Mouse (Mus musculus): ENCODE data around the gene Apba2.
A peak's percentile ranks its signal among the peaks of the same experiment; 100 is the strongest.

Apba2 gene

GRCm38 (mm10) chr7:64586571-64586970, 85.1 kb downstream of the Apba2 start:
- no peak for DNase-seq (ENCODE audit: low spot score in 2 of 2)

DNA sequence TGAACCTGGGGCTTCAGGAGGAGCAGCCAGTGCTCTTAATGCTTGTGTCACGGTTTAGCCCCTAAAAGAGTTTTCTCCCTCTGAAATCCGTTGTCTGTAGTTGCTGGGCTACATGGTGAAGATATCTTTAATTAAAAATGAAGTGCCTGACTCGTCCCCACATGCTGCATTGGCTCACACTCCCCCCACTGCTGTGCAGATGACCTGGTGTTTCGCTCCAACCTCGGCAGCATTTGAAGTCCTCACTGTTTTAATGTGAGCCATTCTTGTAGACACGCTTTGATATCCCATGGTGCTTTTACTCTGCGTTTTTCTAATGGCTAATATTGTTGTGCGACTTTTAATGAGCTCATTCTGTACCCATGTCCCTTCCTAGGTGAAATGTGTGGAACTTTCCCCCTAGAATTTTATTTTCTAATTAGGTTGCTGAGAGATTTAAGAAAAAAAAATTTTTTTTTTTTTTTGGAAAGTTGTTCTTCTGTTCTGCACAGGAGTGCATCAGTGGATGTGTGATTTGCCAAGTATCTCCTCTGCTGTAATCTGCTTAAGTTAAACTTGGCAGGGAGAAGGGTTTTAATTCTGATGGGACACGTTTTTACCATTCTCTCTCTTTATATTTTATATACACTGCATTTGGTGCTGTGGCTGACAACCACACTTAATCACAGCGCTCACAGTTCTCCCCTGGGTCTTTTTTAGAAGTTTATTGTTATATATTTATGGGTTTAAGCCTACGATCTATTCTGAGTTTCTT, 87.3 kb downstream of the Apba2 start:
- DNase-seq (ENCODE audit: low spot score in 2 of 2): no peak

- peak in 1 of 2 experiments; percentile 2 for DNase-seq (ENCODE audit: low spot score in 2 of 2)
These were observed 93.8 kb downstream of the Apba2 start for GRCm38 (mm10) chr7:64595256-64595655.

- no peak for DNase-seq (ENCODE audit: low spot score in 2 of 2)
These were observed 95.1 kb downstream of the Apba2 start for GRCm38 (mm10) chr7:64596652-64597051.

DNA sequence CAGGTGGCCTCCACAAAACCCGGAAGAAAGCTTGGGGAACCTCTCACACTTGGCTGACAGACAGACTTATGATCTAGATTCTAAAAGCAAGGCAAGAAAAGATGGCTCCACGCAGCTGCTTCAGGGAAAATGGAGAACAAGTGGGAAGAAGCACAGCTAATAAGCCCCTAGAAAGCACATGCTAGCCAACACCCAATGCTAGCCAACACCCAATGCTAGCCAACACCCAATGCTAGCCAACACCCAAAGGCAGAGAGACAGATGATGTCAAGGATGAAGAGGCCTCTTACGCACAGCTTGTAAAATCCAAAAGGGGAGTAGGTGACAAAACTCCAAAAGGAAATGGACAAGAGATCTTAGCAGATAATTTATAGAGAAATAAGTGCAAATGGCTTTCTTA, 108.4 kb downstream of the Apba2 start:
- DNase-seq (ENCODE audit: low spot score in 2 of 2): no peak

- no peak for DNase-seq (ENCODE audit: low spot score in 2 of 2)
These were observed 109.4 kb downstream of the Apba2 start for GRCm38 (mm10) chr7:64610875-64611274.

DNA sequence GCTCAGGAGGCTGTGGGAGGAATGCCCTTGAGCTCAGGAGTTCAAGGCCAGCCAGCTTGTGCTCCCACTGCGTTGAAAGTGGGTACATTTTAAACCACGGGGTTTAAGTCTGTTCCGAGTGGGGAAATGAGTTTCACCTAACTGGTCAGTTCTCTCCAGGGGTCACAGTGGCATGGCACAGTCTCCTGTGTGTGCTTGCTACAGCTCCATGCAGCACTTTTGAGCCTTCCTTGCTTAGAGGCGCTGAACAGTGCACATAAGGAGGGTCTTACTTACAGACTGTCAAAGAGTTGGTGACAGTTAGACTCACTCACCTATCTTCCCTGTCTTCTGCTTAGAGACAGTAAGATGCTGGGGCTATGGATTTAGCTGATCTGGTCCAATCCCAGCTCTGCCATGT, 117.8 kb downstream of the Apba2 start:
- no peak for DNase-seq (ENCODE audit: low spot score in 2 of 2)

DNA sequence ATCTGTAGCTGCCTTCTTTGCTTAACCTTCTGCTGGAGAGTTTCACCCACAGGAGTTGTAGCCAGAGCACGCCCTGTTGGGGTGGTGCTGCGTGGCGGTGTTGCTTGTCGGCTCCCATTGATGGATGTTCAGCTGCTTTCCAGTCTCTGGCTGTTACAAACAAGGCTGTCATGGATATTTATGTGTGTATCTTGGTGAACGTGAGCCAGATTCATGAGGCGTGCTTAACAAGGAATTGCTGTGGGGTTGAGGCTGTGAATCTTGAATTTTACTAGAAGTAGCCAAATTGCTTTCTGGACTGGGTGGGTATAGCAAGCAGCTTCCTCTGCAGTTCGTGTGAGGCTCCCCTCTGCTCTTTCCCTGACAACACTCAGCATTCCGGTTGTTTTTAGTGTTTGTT, 125.0 kb downstream of the Apba2 start:
- no peak for DNase-seq (ENCODE audit: low spot score in 2 of 2)

DNA sequence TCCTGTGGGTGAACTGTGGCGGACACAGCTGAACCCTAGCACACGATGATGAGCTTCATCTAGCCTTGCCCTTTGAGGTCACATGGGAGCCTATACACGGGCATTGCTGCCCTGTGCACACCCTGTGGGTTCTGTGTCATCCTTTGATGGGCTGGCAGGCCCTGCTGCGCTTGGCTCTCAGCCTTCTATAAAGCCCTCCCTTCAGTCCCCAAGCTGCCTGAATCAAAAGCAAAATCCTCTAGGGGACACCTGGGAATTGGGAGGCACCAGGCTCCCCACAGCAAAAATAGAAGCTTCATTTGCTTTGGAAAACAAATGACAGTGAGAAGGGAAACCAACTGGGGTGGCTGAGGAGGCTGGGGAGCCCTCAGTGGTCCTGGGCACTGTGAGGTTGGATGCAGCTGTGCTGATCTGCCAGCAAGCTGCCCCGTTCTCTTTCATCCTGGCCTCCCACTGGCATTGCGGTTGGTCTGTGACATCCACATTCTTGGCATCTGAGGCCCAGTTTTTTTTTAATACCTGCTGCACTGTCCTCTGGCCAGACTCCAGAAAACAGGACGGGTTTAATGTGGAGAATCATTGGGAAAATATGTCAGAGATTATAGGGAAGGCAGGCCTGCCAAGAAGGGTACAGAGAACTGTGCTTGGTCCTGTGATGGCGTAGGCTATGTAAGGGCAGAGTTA, 126.6 kb downstream of the Apba2 start:
- DNase-seq (ENCODE audit: low spot score in 2 of 2): no peak

DNA sequence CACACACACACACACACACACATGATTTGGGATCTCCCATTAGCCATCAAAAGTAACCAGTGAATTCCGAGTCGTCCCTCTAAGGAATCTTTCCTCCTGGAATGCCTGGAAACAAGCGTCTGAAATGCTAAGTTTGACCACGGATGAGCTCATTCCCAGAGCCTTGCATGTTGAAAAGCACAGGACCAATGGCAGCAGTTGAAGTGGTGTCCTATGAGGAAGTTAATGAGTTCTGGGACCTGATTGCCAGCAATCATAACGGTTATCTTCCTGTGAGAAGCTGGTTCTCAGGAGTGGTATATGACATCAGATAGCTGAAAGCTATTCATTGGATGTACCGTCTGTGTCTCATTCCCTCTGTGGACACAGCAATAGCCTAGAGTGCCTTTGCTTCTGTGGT, 129.2 kb downstream of the Apba2 start:
- DNase-seq (ENCODE audit: low spot score in 2 of 2): no peak

DNA sequence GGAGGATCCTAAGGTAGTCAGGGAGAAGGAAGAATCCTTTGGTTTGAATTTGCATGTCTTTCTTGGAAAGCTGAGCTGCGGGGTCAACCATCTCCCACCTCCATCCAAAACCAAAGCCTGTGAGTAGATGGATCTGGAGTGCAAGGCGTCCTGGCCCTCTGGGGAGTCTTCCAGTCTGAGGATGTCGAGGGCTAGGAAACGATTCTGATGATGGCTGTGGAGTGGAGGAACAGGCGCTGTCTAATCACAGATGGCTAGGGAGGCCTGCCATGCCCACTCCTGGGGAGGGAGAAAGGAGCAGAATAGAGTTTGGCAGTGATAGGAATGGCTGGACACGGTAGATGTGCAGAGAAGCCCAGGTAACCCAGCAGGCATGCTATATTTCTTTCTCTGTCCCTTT, 129.6 kb downstream of the Apba2 start:
- no peak for DNase-seq (ENCODE audit: low spot score in 2 of 2)

DNA sequence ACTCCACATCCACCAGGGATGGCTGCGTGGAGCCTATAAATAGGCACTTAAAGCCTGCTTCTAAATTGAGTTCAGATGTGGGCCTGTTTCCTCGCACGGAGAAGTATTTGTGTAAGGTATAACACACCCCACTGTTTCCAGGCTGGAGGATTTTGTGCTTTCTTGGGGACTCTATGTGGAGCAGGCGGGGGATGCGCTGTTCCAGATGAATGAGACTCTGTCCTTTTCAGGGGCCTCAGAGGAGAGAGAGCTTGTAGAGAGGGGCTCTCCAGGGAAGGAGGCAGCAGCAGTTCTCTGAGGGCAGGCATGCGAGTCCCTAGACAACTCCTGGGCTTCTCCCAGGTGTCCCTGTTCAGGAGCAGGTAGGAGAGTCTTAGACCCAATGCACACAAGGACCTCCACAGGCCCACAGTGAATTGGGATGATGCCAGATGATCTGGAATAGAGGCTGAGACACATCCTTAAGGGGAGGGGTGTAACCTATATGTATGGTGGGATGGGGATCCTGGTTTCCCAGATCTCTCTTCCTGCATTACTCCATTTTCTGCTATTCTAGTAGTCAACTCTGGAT, 130.4 kb downstream of the Apba2 start:
- DNase-seq (ENCODE audit: low spot score in 2 of 2): peak in 1 of 2 experiments; percentile 36

GRCm38 (mm10) chr7:64633182-64633581, 131.7 kb downstream of the Apba2 start:
- no peak for DNase-seq (ENCODE audit: low spot score in 2 of 2)

DNA sequence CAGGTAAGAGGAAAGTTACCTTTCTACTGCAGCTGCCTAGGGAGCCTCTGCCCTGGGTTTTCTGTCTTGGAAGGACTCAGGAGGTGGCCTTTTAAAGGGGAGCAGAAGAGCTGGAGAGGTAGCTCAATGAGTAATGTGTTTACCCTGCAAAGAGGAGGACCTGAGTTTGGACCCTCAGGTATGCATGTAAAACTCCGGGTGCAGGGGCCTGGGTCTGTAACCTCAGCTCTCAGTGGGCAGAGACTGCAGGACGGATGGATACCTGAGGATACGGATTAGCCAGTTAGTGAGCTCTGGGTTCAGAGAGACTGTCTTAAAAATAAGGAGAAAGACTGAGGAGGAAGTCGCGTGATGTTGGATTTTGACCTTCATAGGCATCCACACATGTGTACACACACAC, 132.4 kb downstream of the Apba2 start:
- DNase-seq (ENCODE audit: low spot score in 2 of 2): no peak

DNA sequence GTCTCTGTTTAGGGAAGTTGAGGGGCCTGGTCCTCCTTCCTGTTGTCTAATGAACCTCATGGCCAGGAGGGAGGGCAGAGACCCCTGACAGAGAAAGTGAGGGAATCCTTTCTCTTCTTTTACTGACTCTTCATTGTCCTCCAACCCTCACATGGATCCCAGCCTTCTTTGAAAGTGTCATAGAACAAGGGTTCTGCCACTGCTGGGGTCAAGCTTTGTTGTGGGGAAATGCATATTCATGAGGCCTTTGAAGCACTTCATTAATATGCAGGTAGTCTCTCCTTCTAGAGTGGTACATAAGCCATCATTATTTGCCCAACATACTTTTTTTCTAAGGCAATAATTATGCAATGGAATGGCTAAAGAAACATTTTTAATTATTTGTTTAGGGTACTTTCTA, 133.0 kb downstream of the Apba2 start:
- DNase-seq (ENCODE audit: low spot score in 2 of 2): no peak

GRCm38 (mm10) chr7:64638922-64639321, 137.4 kb downstream of the Apba2 start:
- no peak for DNase-seq (ENCODE audit: low spot score in 2 of 2)

GRCm38 (mm10) chr7:64640651-64641050, 139.1 kb downstream of the Apba2 start:
- DNase-seq (ENCODE audit: low spot score in 2 of 2): no peak

- DNase-seq (ENCODE audit: low spot score in 2 of 2): no peak
These were observed 141.4 kb downstream of the Apba2 start for GRCm38 (mm10) chr7:64642903-64643302.

GRCm38 (mm10) chr7:64645458-64645857, 144.0 kb downstream of the Apba2 start:
- DNase-seq (ENCODE audit: low spot score in 2 of 2): no peak

GRCm38 (mm10) chr7:64646046-64646445, 144.5 kb downstream of the Apba2 start:
- no peak for DNase-seq (ENCODE audit: low spot score in 2 of 2)

DNA sequence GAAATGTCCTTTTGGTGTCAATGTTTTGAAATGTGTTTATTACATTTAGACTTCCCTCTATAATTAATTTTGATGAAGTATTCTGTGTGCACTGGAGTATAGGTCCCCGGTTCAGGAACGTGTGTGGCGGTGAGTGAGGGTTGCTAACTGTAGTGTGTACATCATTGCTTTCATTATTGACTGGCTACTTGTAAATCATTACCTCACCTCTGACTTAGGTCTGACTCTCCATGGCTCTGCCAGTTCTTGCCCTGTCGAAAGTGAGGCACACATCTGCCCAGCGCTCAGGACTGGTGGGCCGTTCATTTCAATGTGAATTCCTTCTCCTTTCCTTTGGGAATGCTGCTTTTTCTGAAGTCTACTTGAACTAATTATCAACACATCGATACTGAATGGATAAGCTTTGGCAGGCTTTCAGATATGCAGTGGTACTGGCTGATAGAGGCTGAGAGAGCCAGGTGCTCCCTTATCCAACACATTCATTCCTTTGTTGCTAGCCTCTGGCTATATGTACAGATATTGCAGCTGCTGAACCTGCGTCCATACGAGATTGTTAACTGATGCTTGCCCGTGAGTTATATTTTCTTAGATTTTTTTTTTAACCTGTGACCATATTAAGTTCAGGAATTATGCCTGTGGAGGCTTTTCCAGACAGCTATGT, 147.6 kb downstream of the Apba2 start:
- DNase-seq (ENCODE audit: low spot score in 2 of 2): no peak

GRCm38 (mm10) chr7:64651963-64652362, 150.5 kb downstream of the Apba2 start:
- no peak for DNase-seq (ENCODE audit: low spot score in 2 of 2)

- no peak for DNase-seq (ENCODE audit: low spot score in 2 of 2)
These were observed 155.3 kb downstream of the Apba2 start for GRCm38 (mm10) chr7:64656787-64657186.

Measured in frontal cortex, postnatal 25 days (tissue).